Comparison of ENCODE assay signal across 13 mouse cellular contexts in genomic region chr9:79599395-79600236, GRCm38 (mm10).
DNase-seq lines count a peak whose midpoint lies in the region; ATAC-seq and TF ChIP-seq lines count a peak whose summit lies in the region.
"Had no signal": no experiment of that assay in that cellular context is flagged by ENCODE, and none has a peak within 500 bp of the region (broad histone marks: within the 10 kb centered on the region; RNA-seq: fewer than 3 reads in every experiment).

No protein-coding gene starts in this region.

- no peak for TF ChIP-seq CTCF in hindbrain, postnatal 0 days (IDR thresholded peaks at IDR 0.05; ENCODE audit: low read depth)

- peak; percentile 11 for DNase-seq in layer of hippocampus, adult 9-11 months
- DNase-seq in layer of hippocampus, adult 8-10 months (ENCODE audit: low spot score in 2 of 2): no peak
- peak; percentile 70 for DNase-seq in hindbrain, postnatal 0 days (ENCODE audit: low spot score)
- DNase-seq in left cerebral cortex, postnatal 36 days (ENCODE audit: low spot score in 2 of 2): no peak
- no peak for DNase-seq in adrenal gland, postnatal 4 days (ENCODE audit: low spot score in 2 of 2)
- DNase-seq: adrenal gland, adult 8-10 months; lung, adult 2 months; spleen, adult 18-20 months; thymus, postnatal 25 days had no signal

- intact Hi-C loops in left cerebral cortex, postnatal 36 days (cut with DNase I): no loop called here

- WGBS in forebrain, embryonic 12.5 days: 78% methylated on average over 20 of the region's 20 CpGs
- 51% methylated on average over 20 of the region's 20 CpGs for WGBS in hindbrain, postnatal 0 days
- WGBS in midbrain, embryonic 15.5 days: 75% methylated on average over 20 of the region's 20 CpGs

- no peak overlapping the region for H3K4me3 ChIP-seq in forebrain, embryonic 12.5 days (replicated peaks)
- H3K4me3 ChIP-seq in hindbrain, postnatal 0 days (ENCODE audit: low read length): no peak overlapping the region
- H3K4me3 ChIP-seq in midbrain, embryonic 15.5 days: no peak overlapping the region
- H3K4me3 ChIP-seq: myocyte had no signal

- no peaks in the 10 kb centered on the region for H3K36me3 ChIP-seq in forebrain, embryonic 12.5 days (replicated peaks)
- H3K36me3 ChIP-seq in hindbrain, postnatal 0 days (ENCODE audit: insufficient read depth, low read length): no peaks in the 10 kb centered on the region
- no peaks in the 10 kb centered on the region for H3K36me3 ChIP-seq in midbrain, embryonic 15.5 days (replicated peaks)
- H3K36me3 ChIP-seq: G1E had no signal

- peak; percentile 30; the same call in 1 of the 2 replicates for ATAC-seq in forebrain, embryonic 12.5 days (ENCODE audit: low FRiP score)
- ATAC-seq in hindbrain, postnatal 0 days: peak; percentile 84
- peak; percentile 77 for ATAC-seq in midbrain, embryonic 15.5 days (replicated peaks)

- H3K4me1 ChIP-seq in forebrain, embryonic 12.5 days: peaks cover 8% of the 10 kb centered on the region; the same call in 1 of the 2 replicates
- H3K4me1 ChIP-seq in hindbrain, postnatal 0 days (ENCODE audit: insufficient read depth, low read length): no peaks in the 10 kb centered on the region
- no peaks in the 10 kb centered on the region for H3K4me1 ChIP-seq in midbrain, embryonic 15.5 days

- no peak overlapping the region for H3K27ac ChIP-seq in forebrain, embryonic 12.5 days
- H3K27ac ChIP-seq in hindbrain, postnatal 0 days: peak overlapping the region; percentile 52
- H3K27ac ChIP-seq in midbrain, embryonic 15.5 days: no peak overlapping the region

- no peaks in the 10 kb centered on the region for H3K9me3 ChIP-seq in forebrain, embryonic 12.5 days
- no peaks in the 10 kb centered on the region for H3K9me3 ChIP-seq in hindbrain, postnatal 0 days (ENCODE audit: low read length)
- no peaks in the 10 kb centered on the region for H3K9me3 ChIP-seq in midbrain, embryonic 15.5 days
- H3K9me3 ChIP-seq: G1E had no signal

- peaks cover 22% of the 10 kb centered on the region for H3K27me3 ChIP-seq in forebrain, embryonic 12.5 days
- no peaks in the 10 kb centered on the region for H3K27me3 ChIP-seq in hindbrain, postnatal 0 days (ENCODE audit: insufficient read depth, low read length)
- no peaks in the 10 kb centered on the region for H3K27me3 ChIP-seq in midbrain, embryonic 15.5 days (replicated peaks)

- H3K9ac ChIP-seq in forebrain, embryonic 12.5 days: no peak overlapping the region
- H3K9ac ChIP-seq in hindbrain, postnatal 0 days (replicated peaks; ENCODE audit: low read length): 0 out of 2 replicates have a peak overlapping the region, but pooled peaks have one; percentile 1
- no peak overlapping the region for H3K9ac ChIP-seq in midbrain, embryonic 15.5 days

- no peak overlapping the region for H3K4me2 ChIP-seq in forebrain, embryonic 12.5 days
- no peak overlapping the region for H3K4me2 ChIP-seq in hindbrain, postnatal 0 days (ENCODE audit: low read depth, low read length)
- 0 out of 2 replicates have a peak overlapping the region, but pooled peaks have one; percentile 5 for H3K4me2 ChIP-seq in midbrain, embryonic 15.5 days

Comparison
In these comparisons a context has a peak if more than half of its experiments do, and no peak if none do; other contexts are left out.
1. DNase-seq: peak in layer of hippocampus, adult 9-11 months (single experiment) and hindbrain, postnatal 0 days (single experiment); none in layer of hippocampus, adult 8-10 months (0 of 2), left cerebral cortex, postnatal 36 days (0 of 2) and adrenal gland, postnatal 4 days (0 of 2).
2. ATAC-seq: peak in every context shown above with its lines; median percentile 84 in hindbrain, postnatal 0 days; 77 in midbrain, embryonic 15.5 days; 30 in forebrain, embryonic 12.5 days.